Mouse (Mus musculus) forebrain, embryonic 14.5 days (tissue): ENCODE results near the gene Disp3. TPM values are rescaled to one million over a fixed set of nuclear protein-coding genes. Genes with fewer than 3 reads are reported as not detected.

Experiments used
- ATAC-seq: fragments of 200-750 bp; cut with Nextera tagmentation; 2 replicates; pipeline ENCODE4 v1.8.0; 2017; ENCODE audit warnings: mild to moderate bottlenecking, moderate library complexity
- DNase-seq: peaks from one replicate; pipeline ENCODE4 v3.0.0-alpha.2; 2015; ENCODE audit warnings: low spot score
- H3K27ac ChIP-seq: fragments of 300-500 bp; sonication (generic); 2 replicates; pipeline ENCODE4 v1.5.1; 2014; ENCODE audit warnings: low read depth, mild to moderate bottlenecking, control low read depth, low read length, moderate library complexity
- H3K27me3 ChIP-seq: fragments of 300-500 bp; sonication (generic); replicated peaks from 2 replicates; pipeline ENCODE4 v1.6.1; 2014; ENCODE audit warnings: low read length, control low read depth, mixed read lengths; ENCODE audit not compliant: control insufficient read depth, insufficient read depth
- H3K36me3 ChIP-seq: fragments of 300-500 bp; sonication (generic); 2 replicates; pipeline ENCODE4 v1.6.1; 2014; ENCODE audit warnings: low read length, control low read depth; ENCODE audit not compliant: control insufficient read depth, insufficient read depth
- H3K4me1 ChIP-seq: fragments of 300-500 bp; sonication (generic); 2 replicates; pipeline ENCODE4 v1.6.1; 2014; ENCODE audit warnings: antibody characterized with exemption, low read length, control low read depth; ENCODE audit not compliant: control insufficient read depth, insufficient read depth
- H3K4me2 ChIP-seq: fragments of 300-500 bp; sonication (generic); 2 replicates; pipeline ENCODE4 v1.6.1; 2014; ENCODE audit warnings: mild to moderate bottlenecking, control low read depth, low read length
- H3K4me3 ChIP-seq: fragments of 300-500 bp; sonication (generic); 2 replicates; pipeline ENCODE4 v1.5.1; 2014; ENCODE audit warnings: low read depth, low read length, control low read depth
- H3K9ac ChIP-seq: fragments of 300-500 bp; sonication (generic); 2 replicates; pipeline ENCODE4 v1.6.1; 2014; ENCODE audit warnings: mild to moderate bottlenecking, low read length, control low read depth, moderate library complexity
- H3K9me3 ChIP-seq: fragments of 300-500 bp; sonication (generic); replicated peaks from 2 replicates; pipeline ENCODE4 v1.6.1; 2016; ENCODE audit warnings: low read length, control low read depth, mixed read lengths; ENCODE audit not compliant: control insufficient read depth
- WGBS: fragments of 180-500 bp; shearing (Covaris S2); extraction: QIAGEN DNeasy Blood & Tissue Kit; methylation state at CpG from one replicate; pipeline ENCODE4 v1.1.7; 2014; 5-methylcytosine and 5-hydroxymethylcytosine counted together
- polyA plus RNA-seq: library from polyadenylated mRNA; unstranded; fragments of >200 nt; fragmentation: Nextera tagmentation; extraction: Ambion mirVana; gene quantifications from 2 replicates; pipeline ENCODE4 v1.2.1, GENCODE M21; 2014

The Disp3 gene
- polyA plus RNA-seq, 1 experiment from 2014 or later, result 7.2 TPM

DNA sequence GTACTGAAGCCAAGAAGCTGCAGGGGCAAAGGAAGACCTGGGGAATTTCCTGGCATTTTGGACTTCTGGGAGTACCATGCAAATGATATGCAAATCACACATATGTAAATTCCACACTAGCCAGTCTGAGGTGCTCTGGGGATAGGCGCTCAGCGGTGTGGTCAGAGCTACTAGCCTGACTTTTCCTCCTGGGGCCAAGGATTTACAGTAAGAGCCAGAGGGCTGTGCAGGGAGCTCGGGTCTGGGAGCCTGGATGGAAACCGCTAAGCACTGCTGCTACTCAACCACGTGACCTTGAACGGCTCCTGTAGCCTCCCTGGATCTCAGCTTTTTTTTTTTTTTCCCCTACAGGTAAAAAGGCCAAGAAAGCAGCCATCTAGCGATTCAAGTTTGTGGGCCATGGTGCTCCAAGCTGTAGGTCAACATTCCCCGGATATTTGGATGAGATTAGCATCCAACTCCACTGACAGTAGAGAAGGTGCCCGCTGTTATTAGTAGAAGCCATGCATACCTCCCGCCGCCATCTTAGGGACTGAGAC is 95.0 kb downstream of the Disp3 start:
- Histone ChIP-seq H3K4me3 (no peak overlapping the region), H3K36me3 (no peaks in the 10 kb centered on the region), H3K9me3 (no peaks in the 10 kb centered on the region), H3K4me1 (no peaks in the 10 kb centered on the region), H3K27ac (no peak overlapping the region), H3K27me3 (no peaks in the 10 kb centered on the region), H3K4me2 (no peak overlapping the region), H3K9ac (no peak overlapping the region)
- DNase-seq, result no peak
- 34% methylated on average over 11 of the region's 11 CpGs for WGBS
- ATAC-seq, result no peak

Other genes with a start within 250 kb of the Disp3 start
- 19.1 and 24.8 TPM in 2 replicates for gene Clcn6, start 249.1 kb downstream of the Disp3 start, polyA plus RNA-seq
- 12.4 TPM in 2 replicates for gene Mthfr, start 248.9 kb downstream of the Disp3 start, polyA plus RNA-seq
- gene Agtrap, start 199.9 kb downstream of the Disp3 start, polyA plus RNA-seq, result 5.3 and 5.7 TPM in 2 replicates
- gene Mad2l2, start 157.6 kb downstream of the Disp3 start, polyA plus RNA-seq, result 129 and 141 TPM in 2 replicates
- 18.8 and 20.7 TPM in 2 replicates for gene Draxin, start 157.3 kb downstream of the Disp3 start, polyA plus RNA-seq
- 19.0 and 20.6 TPM in 2 replicates for gene Fbxo6, start 135.8 kb downstream of the Disp3 start, polyA plus RNA-seq
- gene Fbxo44, start 127.5 kb downstream of the Disp3 start, polyA plus RNA-seq, result 70.6 and 76.3 TPM in 2 replicates
- 2.2 and 3.2 TPM in 2 replicates for gene Fbxo2, start 127.3 kb downstream of the Disp3 start, polyA plus RNA-seq
- 14.2 and 14.6 TPM in 2 replicates for gene Ubiad1, start 156.8 kb upstream of the Disp3 start, polyA plus RNA-seq
- 22.2 and 24.4 TPM in 2 replicates for gene Mtor, start 160.6 kb upstream of the Disp3 start, polyA plus RNA-seq
- gene Angptl7, start 212.5 kb upstream of the Disp3 start, polyA plus RNA-seq, result 0.15 and 0.30 TPM in 2 replicates